Mouse (Mus musculus): ENCODE data around the gene Pde4b. TPM values are rescaled to one million over a fixed set of nuclear protein-coding genes. Genes with fewer than 3 reads are reported as not detected.

Gene Pde4b
- total RNA-seq, 2 experiments from 2014 or later: 37.4 to 45.2 TPM

GRCm38 (mm10) chr4:102290052-102290734 lies 202.8 kb downstream of the Pde4b start:
- DNase-seq: no peak

- DNase-seq: no peak
Observed at GRCm38 (mm10) chr4:102297558-102297957, 210.2 kb downstream of the Pde4b start.

GRCm38 (mm10) chr4:102302568-102302967 lies 215.2 kb downstream of the Pde4b start:
- DNase-seq: no peak

GRCm38 (mm10) chr4:102307661-102308297 lies 220.4 kb downstream of the Pde4b start:
- DNase-seq: no peak

- no peak for DNase-seq
Observed at GRCm38 (mm10) chr4:102310630-102311029, 223.3 kb downstream of the Pde4b start.

- no peak for DNase-seq
Observed at GRCm38 (mm10) chr4:102316011-102316410, 228.7 kb downstream of the Pde4b start.

- no peak for DNase-seq
Observed at GRCm38 (mm10) chr4:102316699-102317285, 229.4 kb downstream of the Pde4b start.

GRCm38 (mm10) chr4:102318596-102318995 lies 231.3 kb downstream of the Pde4b start:
- DNase-seq: no peak

- DNase-seq: no peak
Observed at GRCm38 (mm10) chr4:102321340-102321739, 234.0 kb downstream of the Pde4b start.

GRCm38 (mm10) chr4:102332386-102332785 lies 245.0 kb downstream of the Pde4b start:
- DNase-seq: no peak

GRCm38 (mm10) chr4:102332885-102333284 lies 245.5 kb downstream of the Pde4b start:
- DNase-seq: no peak

- DNase-seq: no peak
Observed at GRCm38 (mm10) chr4:102346911-102347492, 259.7 kb downstream of the Pde4b start.

- no peak for DNase-seq
Observed at GRCm38 (mm10) chr4:102351476-102352475, 264.4 kb downstream of the Pde4b start.

GRCm38 (mm10) chr4:102353641-102354403 lies 266.5 kb downstream of the Pde4b start:
- DNase-seq: no peak

GRCm38 (mm10) chr4:102368105-102368735 lies 280.9 kb downstream of the Pde4b start:
- no peak for DNase-seq

- no peak for DNase-seq
Observed at GRCm38 (mm10) chr4:102374614-102375013, 287.3 kb downstream of the Pde4b start.

- no peak for DNase-seq
Observed at GRCm38 (mm10) chr4:102382763-102383505, 295.6 kb downstream of the Pde4b start.

- DNase-seq: no peak
Observed at GRCm38 (mm10) chr4:102393605-102394004, 306.3 kb downstream of the Pde4b start.

GRCm38 (mm10) chr4:102397334-102397733 lies 310.0 kb downstream of the Pde4b start:
- no peak for DNase-seq

GRCm38 (mm10) chr4:102398512-102398911 lies 311.2 kb downstream of the Pde4b start:
- DNase-seq: no peak
